Mouse (Mus musculus) CH12.LX (cell line): ENCODE results near the gene Ino80d.

ENCODE experiments used
- CHD2 ChIP-seq: IDR thresholded peaks from 2 replicates; pipeline ENCODE4 v1.6.1; 2011; ENCODE audit warnings: low read length, improper control_type of control experiment
- CTCF ChIP-seq, 2 experiments: IDR thresholded peaks in 1 of 2; conservative IDR thresholded peaks in 1 of 2; 2 replicates each; pipeline ENCODE4 v1.5.1; 2011 to 2012; ENCODE audit warnings: low read depth in 2 of 2, low read length in 2 of 2, improper control_type of control experiment in 1 of 2, inconsistent platforms in 1 of 2, mild to moderate bottlenecking in 1 of 2, moderate library complexity in 1 of 2
- EP300 ChIP-seq: IDR thresholded peaks from 2 replicates; pipeline ENCODE4 v1.6.1; 2011; ENCODE audit warnings: low read length, improper control_type of control experiment
- MAZ ChIP-seq: IDR thresholded peaks from 2 replicates; pipeline ENCODE4 v1.6.1; 2012; ENCODE audit warnings: low read depth, mild to moderate bottlenecking, inconsistent platforms, low read length, improper control_type of control experiment, moderate library complexity
- MXI1 ChIP-seq: IDR thresholded peaks from 2 replicates; pipeline ENCODE4 v1.6.1; 2011; ENCODE audit warnings: mild to moderate bottlenecking, low read depth, low read length, improper control_type of control experiment

DNA sequence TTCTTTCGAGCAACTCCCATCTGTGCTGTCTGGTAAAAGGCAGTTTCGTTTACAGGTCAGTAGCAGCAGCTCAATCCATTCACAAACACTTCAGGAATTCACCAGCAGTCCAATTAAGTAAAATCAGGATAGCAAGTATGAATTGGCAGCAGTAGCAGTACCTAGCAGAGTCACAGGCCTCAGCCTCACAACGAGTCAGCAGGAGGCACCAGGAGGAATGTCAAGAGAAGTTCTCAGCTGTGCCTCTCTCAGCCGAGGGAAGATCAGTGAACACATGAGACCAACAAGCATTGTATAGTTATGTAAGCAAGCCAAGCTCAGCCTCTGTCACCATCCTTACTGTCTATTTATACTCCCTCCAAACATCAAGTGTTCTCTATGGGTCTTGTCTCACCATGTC is 15.6 kb downstream of the Ino80d start:
- TF ChIP-seq EP300: no peak
- TF ChIP-seq MAZ: no peak
- TF ChIP-seq CHD2: no peak
- no peak for TF ChIP-seq CTCF (conservative IDR thresholded peaks at IDR 0.05 in 1 of 2, IDR thresholded peaks at IDR 0.05 in 1 of 2; ENCODE audit: low read depth in 2 of 2, low read length in 2 of 2)
- TF ChIP-seq MXI1: no peak
